Mouse (Mus musculus): ENCODE measurements at regions not wholly inside any gene's neighbourhood (a gene's known extent, or its start where the extent isn't known, plus 50 kb on each side); places are given as distances from the start of the nearest gene placed in this dataset.

DNA sequence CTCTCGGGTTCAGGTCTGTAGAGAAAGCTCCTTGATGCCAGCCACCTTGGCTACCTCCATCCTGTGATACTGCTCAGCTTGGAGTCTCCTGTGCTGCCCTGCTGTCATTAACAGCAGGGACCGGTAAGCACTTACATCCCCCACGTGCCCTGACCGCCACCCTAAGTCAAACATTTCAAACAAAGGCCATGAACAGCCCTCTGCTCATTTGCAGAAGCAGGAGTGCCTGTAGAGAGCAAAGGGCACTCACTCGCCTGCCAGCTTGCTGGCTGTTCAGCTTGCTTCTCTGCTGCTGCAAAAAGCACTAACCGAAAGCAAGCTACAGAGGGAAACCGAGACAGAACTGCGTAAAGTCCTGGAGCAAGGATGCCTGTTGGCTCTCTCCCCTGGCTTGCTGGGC is 61.8 kb upstream of the Thy1 start:
- no peak for DNase-seq (ENCODE audit: low read depth)

DNA sequence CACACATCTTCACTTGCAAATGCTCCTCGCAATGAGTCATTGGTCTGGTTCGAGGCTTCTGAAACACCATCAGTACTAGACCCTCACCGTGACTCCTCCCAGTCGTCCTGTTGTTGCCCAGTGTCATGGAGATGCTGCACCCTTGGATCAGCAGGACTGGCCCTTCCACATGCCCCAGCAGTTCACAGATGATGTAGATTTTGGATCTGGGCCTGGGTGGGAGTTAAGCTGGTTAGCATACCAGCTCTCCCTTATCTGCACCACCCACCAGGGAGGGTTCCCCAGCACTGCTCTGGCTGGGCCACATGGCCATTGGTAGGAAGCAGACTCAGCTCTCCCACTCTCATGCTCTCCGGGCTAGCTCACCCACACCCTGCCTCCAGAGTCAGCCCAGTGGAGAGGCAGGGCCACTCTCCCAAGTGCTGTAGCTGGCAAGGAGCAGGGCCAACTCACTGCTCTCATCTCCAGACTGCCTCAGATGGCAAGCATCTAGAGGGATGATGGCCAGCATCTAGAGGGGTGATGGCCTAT is 60.8 kb upstream of the Thy1 start:
- DNase-seq (ENCODE audit: low read depth), result no peak

DNA sequence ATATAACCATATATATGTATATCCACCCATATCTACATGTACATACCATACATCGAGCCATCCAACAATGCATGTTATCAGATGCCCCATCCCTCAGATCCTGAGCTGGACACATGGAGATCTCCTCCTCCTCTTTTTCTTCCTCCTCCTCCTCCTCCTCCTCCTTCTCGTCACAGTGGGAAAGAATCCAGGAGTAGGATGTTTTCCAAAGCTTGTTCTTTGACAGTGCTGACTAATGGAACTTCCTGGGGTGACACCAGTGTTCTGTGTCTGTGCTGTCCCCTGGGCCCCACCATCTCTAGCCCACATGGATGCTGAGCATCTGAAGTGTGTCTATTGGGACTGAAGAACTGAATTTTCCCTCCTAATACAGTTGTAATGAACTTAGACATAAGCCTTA is 60.0 kb upstream of the Thy1 start:
- DNase-seq (ENCODE audit: low read depth), result no peak

DNA sequence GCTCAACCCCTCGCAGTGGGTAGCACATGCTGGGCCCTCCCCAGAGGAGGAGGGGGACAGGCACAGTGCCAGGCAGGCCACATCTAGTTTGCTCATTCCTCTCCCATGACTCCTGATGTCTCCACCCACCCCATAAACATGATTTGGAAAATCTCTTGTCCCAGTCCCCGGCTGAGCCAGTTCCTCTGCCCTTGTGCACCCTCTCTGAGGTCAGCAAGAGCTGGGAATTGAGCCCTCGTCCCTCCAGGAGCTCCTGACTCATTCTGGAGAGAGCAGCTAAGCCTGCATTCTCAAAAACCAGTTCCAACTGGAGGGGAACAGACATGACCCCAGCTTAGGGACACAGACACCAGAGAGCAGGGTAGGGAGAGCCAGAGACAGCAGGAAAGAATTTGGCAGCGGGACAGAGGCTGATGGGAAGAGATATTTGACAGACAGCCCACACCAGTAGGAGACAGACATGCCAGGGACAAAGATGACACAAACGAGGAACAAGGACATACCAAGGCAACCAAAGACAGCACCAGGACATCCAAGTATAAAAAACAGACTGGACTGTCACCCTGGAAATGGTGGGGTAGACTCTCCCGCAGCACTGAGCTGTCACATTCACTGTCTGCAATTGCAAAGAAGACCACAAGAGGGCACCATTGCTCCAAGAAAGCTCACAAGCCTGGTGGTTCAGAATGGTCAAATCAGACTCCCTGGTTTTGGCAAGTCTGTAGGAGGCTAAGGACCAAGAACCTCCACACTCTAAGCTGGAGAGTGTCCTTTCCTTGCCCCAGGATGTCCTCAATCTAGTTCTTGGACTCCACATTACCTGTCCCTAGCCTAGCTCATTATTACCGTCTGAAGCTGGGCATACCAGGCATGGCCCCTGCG is 58.8 kb upstream of the Thy1 start:
- peak; percentile 93 for DNase-seq (ENCODE audit: low read depth)

DNA sequence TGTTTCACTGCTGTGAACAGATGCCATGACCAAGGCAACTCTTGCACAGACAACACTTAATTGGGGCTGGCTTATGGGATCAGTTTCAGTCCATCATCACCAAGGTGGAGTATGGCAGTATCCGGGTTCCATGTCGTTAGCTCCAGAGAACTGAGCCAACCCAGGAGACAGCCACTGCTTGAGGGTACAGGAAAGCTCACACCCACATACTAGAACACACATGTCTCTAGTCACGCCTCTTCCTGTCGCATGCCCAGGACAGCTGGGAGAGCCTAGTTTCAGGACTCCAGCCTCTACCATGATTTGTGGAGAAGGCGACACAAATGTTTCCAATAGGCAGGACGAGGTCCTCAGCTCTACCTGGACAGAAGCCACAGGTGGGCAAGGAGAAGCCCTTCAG is 55.2 kb upstream of the Thy1 start:
- DNase-seq (ENCODE audit: low read depth), result peak; percentile 47

DNA sequence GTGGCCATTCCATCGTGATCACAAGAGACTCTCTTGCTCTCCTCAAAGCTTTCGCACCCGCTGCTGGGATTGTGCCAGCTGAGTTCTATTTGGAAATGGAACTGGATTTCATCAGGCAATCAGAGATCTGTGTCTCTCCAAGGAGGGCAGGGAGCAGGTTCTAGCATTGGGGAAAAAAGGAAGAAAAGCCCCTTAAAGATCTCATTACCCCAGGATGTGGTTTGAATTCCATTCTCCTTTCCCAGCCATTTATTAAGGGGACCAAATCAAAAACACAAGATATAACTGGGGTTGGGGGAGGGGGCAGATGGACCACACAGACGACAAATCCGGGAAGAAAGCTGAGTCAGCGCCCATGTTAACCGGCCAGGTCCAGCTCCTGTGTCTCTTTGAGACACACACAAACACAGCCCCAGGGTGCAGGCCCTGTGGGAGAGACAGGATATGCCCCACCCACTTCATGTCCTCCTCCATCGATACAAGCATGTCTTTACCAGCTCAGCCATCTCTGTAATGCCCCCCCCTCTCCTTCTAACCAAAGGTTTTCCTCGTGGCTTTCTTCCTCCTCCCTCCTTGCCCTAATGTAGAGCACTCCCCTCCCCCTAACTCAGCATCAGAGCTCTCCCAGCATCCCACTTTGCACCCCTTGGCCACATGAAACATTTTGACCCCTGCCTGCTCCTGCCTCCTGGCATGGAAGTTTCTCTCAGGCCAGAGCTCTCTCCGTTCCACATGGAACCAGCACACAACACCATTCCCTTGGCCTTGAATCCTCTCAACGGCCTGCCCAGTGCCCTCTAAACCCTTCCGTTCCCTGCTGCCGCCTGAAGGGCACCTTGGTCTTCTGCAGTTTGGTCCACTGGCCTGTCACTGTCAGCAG is 54.0 kb upstream of the Thy1 start:
- DNase-seq (ENCODE audit: low read depth), result peak; percentile 46

DNA sequence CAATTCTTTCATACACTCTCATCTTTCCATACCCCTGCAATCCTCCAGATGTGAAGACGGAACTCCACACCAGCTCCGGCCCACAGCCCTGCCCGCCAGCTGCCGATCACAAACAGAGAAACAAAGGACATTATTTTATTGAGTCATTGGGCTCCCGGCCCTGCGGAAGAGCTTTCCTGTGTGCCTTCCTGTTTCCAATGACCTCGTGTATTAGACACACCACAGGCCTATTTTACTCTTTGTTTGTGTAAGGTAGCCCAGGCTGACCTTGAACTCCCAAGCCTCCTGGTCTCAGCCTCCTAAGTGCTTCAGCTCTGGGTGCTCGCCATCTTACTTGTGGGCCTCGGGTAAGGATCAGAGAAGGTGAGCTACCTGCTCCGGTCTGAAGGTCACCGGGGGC is 53.1 kb upstream of the Thy1 start:
- no peak for DNase-seq (ENCODE audit: low read depth)

DNA sequence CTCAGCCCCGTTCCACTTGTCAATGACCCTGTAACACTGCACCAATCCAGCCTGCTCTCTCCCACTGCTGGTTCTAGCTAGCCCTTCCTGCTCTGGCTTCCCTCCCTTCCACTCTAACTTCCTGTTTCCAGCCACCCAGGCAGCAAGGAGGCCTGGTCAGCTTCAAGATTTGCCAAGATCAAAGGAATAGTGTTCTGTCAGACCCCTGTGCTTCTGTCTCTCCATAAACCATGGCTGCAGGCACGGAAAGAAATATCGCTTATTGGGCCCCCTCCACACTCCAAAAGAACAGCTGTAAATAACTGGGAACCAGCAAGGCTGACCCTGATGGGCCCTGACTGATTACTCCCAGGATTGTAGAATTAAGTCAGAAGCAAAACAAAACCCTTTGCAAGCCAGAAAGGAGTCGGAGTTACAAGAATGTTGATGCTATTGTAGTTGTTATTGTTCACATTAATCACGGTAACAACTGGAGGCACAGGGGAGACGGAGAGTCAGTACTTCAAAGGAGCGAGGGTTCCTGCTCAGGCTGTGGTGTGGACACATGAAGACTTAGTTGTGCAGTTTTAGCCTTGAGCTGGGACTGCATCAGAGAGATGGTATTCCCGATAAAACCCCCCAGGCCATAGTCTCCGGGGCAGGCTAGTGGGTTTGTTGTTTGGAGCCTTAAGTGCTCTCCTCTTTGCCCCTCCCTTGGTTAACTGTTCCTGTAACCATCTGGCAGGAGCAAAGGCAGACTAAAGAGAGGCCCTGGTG is 49.8 kb upstream of the Thy1 start:
- DNase-seq (ENCODE audit: low read depth), result no peak

Data from induced T-regulatory cell, adult 2 months (primary cell).